Mouse (Mus musculus) E14TG2a.4 (cell line): ENCODE measurements at regions not wholly inside any gene's neighbourhood (a gene's known extent, or its start where the extent isn't known, plus 50 kb on each side); places are given as distances from the start of the nearest gene placed in this dataset.

Experiments
- H3K27me3 ChIP-seq: 2 replicates; pipeline ENCODE4 v1.6.1; 2014; ENCODE audit warnings: low read length, control low read depth; ENCODE audit not compliant: insufficient read depth
- H3K36me3 ChIP-seq: 2 replicates; pipeline ENCODE4 v1.6.1; 2014; ENCODE audit warnings: low read length, control low read depth; ENCODE audit not compliant: insufficient read depth
- H3K4me1 ChIP-seq: replicated peaks from 2 replicates; pipeline ENCODE4 v1.6.1; 2014; ENCODE audit warnings: low read depth, low read length, control low read depth
- H3K4me3 ChIP-seq: replicated peaks from 2 replicates; pipeline ENCODE4 v1.5.1; 2014; ENCODE audit warnings: mild to moderate bottlenecking, low read length
- H3K9me3 ChIP-seq: 2 replicates; pipeline ENCODE4 v1.6.1; 2014; ENCODE audit warnings: low read length, control low read depth
- CTCF ChIP-seq: conservative IDR thresholded peaks from 2 replicates; pipeline ENCODE4 v1.5.1; 2014; ENCODE audit warnings: low read length
- NANOG ChIP-seq: IDR thresholded peaks from 2 replicates; pipeline ENCODE4 v1.6.1; 2014; ENCODE audit warnings: borderline replicate concordance, low read length, mixed read lengths
- POU5F1 ChIP-seq: IDR thresholded peaks from 2 replicates; pipeline ENCODE4 v1.6.1; 2014; ENCODE audit warnings: low read length, borderline replicate concordance

DNA sequence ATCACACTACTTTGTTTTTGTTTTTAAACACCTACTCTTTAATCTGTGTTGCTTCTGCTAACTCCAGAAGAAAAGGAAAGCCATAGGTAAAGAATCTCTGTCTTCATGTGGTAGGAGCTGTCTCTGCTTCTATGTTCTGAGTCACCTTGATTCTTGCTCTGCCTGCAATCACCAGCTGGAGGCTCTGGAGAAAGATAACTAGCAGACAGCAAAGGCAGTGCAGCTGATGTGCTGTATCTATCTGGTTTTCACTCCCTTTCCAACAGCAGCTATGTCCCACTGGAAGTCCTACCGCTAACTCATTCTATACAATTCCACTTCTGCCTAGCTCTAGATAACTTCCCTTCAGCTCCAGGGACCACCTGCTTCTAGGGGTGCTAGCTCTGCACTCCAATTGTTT, 435.2 kb upstream of the Mef2c start:
- Histone ChIP-seq H3K4me1 (no peaks in the 10 kb centered on the region), H3K36me3 (no peaks in the 10 kb centered on the region), H3K9me3 (no peaks in the 10 kb centered on the region), H3K27me3 (no peaks in the 10 kb centered on the region), H3K4me3 (no peak overlapping the region)
- TF ChIP-seq POU5F1 (no peak), NANOG (no peak), CTCF (no peak)

DNA sequence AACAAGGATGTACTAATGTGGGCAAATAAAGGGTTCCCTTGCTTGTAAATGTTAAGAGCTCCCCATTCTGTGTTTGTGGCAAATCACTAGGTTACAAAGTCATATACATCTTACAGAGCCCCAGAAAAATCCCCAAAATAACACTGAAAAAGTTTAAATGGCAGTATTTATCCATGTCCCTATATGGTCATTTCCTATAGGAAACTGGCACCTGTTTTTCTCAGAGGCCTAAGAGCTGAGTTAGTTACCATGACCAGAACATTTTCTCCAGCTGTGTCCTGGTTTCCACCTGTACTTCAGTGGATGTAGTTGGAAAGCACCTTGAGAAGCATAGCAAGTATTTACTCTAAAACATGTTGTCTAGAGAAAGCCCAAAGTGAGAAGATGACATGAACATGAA, 434.5 kb upstream of the Mef2c start:
- Histone ChIP-seq H3K4me1 (no peaks in the 10 kb centered on the region), H3K4me3 (no peak overlapping the region), H3K9me3 (no peaks in the 10 kb centered on the region), H3K27me3 (no peaks in the 10 kb centered on the region), H3K36me3 (no peaks in the 10 kb centered on the region)
- TF ChIP-seq POU5F1 (no peak), NANOG (no peak), CTCF (no peak)

DNA sequence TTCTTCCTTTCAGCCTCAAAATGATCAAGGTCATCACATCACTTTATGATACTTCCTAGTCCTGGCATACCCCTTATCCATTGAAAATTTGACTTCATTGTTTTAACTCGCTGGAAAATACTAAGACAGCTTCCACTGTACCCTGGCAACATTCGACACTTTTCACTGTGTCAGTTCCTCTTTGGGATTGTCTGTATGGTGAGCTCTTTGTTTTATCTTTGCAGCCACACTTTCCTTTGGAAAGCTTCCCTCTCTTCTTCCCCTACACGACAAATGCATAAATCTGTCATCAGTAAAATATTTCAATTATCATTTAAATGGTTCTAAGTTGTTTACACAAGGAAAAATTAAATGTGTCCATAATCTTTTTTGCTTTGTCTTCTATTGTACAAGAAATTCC, 431.8 kb upstream of the Mef2c start:
- H3K27me3 ChIP-seq = no peaks in the 10 kb centered on the region
- no peak overlapping the region for H3K4me3 ChIP-seq
- TF ChIP-seq CTCF (no peak), POU5F1 (no peak), NANOG (no peak)
- H3K36me3 ChIP-seq = no peaks in the 10 kb centered on the region
- no peaks in the 10 kb centered on the region for H3K9me3 ChIP-seq
- no peaks in the 10 kb centered on the region for H3K4me1 ChIP-seq

DNA sequence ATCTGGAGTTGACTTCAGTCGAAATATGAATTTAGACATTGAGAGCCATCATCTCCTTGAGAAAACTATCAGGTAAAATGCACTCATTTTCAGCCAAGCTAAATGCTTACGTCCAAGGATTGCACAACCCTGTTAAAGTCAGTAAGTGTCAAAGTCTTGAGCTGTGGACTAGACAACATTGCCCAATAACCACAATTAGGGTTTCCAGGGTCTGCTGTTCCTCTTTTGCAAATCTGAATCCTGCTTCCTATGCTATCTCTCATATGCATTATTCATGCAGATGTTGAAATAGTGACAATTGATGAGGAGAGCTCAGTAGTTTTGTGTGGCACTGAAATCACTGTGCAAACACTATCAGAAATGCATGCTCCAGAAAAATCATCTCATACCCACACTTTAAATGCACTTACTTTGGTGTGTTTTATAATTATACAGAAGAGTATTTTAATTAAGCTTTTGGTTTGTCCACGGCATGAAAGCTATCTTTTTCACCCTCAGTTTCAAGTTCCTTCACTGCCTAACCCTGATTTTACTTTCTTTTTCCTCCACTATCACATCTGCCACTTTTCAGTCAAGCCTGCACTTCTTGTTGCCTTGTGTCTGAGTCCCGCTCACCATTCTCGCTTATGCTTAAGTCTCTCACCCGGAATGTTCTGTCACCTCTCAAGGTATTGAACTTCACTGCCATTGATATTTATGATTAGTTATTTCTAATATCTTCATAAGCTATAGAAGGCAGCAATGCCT, 429.4 kb upstream of the Mef2c start:
- H3K27me3 ChIP-seq = no peaks in the 10 kb centered on the region
- H3K4me3 ChIP-seq = no peak overlapping the region
- TF ChIP-seq POU5F1 = no peak
- TF ChIP-seq CTCF = no peak
- no peak for TF ChIP-seq NANOG
- no peaks in the 10 kb centered on the region for H3K9me3 ChIP-seq
- H3K36me3 ChIP-seq = no peaks in the 10 kb centered on the region
- no peaks in the 10 kb centered on the region for H3K4me1 ChIP-seq

DNA sequence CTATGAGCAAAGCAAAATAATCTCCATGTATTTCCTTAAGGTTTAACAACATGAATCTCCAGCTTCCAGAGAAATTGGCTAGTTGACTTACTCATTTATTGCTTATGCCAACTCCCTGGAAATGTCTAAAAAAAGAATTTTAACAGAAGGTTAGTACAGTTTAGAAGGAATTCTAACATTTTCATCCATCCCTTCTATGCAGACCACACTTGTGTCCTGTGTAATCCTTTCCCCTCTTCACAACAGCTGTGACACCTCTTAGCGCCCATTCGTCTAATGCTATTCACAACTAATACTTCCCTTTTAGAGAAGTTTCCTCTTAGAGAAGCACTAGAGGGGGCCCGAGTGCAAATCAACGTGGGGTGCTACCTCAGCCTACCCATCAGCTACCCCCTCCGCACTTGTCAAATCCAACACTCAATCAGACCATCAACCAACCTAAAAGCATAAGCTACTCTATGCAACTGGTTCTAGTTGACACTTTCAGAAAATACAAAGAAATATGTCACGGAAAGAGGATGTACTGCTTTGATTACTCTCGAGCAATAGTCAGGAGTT, 428.4 kb upstream of the Mef2c start:
- no peak overlapping the region for H3K4me3 ChIP-seq
- no peaks in the 10 kb centered on the region for H3K4me1 ChIP-seq
- H3K9me3 ChIP-seq = no peaks in the 10 kb centered on the region
- no peaks in the 10 kb centered on the region for H3K27me3 ChIP-seq
- H3K36me3 ChIP-seq = no peaks in the 10 kb centered on the region
- TF ChIP-seq CTCF (no peak), NANOG (no peak), POU5F1 (no peak)

DNA sequence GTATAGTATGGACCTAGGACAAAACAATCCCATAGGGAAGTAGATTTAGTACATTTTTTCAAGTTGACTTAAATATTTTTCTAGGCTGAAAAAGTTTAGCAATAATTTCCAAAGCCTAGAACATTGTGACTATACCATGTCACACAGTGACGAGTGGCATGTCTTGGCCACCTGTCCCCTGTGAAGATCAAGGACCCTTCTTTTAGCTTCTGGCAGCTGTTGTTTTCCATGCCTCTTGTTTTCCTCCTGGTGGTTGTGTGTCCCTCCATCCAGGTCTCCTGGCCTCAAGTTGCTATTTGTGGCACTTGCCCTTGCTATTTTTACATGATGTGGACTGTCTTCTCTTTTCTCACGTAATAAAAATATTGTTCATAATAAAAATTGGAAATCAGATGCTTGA, 427.2 kb upstream of the Mef2c start:
- Histone ChIP-seq H3K9me3 (no peaks in the 10 kb centered on the region), H3K4me1 (no peaks in the 10 kb centered on the region), H3K36me3 (no peaks in the 10 kb centered on the region), H3K4me3 (no peak overlapping the region), H3K27me3 (no peaks in the 10 kb centered on the region)
- TF ChIP-seq NANOG (no peak), POU5F1 (no peak), CTCF (no peak)

DNA sequence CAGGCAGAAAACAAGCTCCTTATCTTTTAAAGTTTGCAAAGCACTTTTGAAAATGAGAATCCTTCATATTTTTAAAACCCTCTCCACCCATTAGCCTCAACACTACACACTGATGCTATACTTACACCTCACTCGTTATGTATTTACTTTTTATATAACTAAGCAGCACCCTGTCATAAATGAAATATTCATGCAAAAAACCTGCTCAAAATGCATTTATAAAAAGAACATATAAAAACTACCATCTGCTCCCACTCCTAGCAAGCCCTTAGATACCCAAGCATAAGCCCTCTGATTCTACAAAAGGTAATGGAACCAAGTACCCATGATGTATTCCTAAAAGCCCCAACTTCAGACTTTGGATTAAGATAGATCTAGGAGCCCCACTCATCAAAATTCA, 426.7 kb upstream of the Mef2c start:
- Histone ChIP-seq H3K9me3 (no peaks in the 10 kb centered on the region), H3K36me3 (no peaks in the 10 kb centered on the region), H3K4me3 (no peak overlapping the region), H3K4me1 (no peaks in the 10 kb centered on the region), H3K27me3 (no peaks in the 10 kb centered on the region)
- TF ChIP-seq NANOG (no peak), CTCF (no peak), POU5F1 (no peak)

DNA sequence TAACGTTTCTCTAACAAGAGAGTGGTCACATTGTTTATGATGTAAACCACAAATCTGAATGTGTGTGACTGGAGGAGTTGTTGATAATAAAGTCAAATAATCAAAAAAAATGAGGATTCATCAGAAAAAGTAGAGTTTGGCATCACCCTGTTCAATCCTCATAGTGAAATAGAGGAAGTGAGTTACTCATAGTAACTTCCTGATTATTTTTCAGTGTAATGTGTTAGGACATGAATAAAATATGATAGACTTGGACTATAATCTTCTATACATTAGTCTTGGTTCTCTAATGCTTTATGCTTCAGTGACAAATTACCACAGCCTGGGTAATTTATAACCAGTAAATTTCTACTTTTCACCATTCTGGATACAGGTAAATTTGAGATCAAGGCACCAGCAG, 424.5 kb upstream of the Mef2c start:
- TF ChIP-seq CTCF = no peak
- no peak for TF ChIP-seq POU5F1
- Histone ChIP-seq H3K4me1 (no peaks in the 10 kb centered on the region), H3K27me3 (no peaks in the 10 kb centered on the region)

DNA sequence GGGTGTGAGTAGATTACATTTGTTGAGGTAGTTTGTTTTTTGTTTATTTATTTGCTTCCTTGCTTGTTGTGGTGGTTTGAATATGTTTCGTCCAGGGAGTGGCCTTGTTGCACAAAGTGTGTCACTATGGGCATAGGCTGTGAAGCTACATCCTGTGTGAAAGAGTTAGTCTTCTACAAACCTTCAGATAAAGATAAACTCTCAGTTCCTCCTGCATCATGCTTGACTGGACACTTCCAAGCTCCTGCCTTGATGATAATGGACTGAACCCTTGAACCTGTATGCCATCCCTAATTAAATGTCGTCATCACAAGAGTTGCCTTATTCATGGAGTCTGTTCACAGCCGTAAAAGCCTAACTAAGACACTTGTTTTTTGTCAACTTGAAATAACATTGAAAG, 418.9 kb upstream of the Mef2c start:
- Histone ChIP-seq H3K36me3 (no peaks in the 10 kb centered on the region), H3K27me3 (no peaks in the 10 kb centered on the region), H3K9me3 (no peaks in the 10 kb centered on the region), H3K4me1 (no peaks in the 10 kb centered on the region), H3K4me3 (no peak overlapping the region)
- TF ChIP-seq CTCF = no peak
- no peak for TF ChIP-seq NANOG
- TF ChIP-seq POU5F1 = no peak

More for the DNA sequence above, 424.5 kb upstream of the Mef2c start:
- no peaks in the 10 kb centered on the region for H3K36me3 ChIP-seq
- H3K4me3 ChIP-seq = no peak overlapping the region
- no peaks in the 10 kb centered on the region for H3K9me3 ChIP-seq
